Mouse (Mus musculus): ENCODE measurements at regions not wholly inside any gene's neighbourhood (a gene's known extent, or its start where the extent isn't known, plus 50 kb on each side); places are given as distances from the start of the nearest gene placed in this dataset.
"Not testable (repeated sequence)": the region's sequence is repeated elsewhere in the genome, so short reads cannot be mapped to it uniquely, and the experiment has no call there.

- DNase-seq (ENCODE audit: low spot score in 2 of 2) = not testable (repeated sequence)
Observed at GRCm38 (mm10) chr5:91752846-91753245, 210.0 kb downstream of the Rchy1 start.

GRCm38 (mm10) chr5:91751168-91751567, 211.7 kb downstream of the Rchy1 start:
- no peak for DNase-seq (ENCODE audit: low spot score in 2 of 2)

- DNase-seq (ENCODE audit: low spot score in 2 of 2) = no peak
Observed at GRCm38 (mm10) chr5:91746077-91746476, 216.8 kb downstream of the Rchy1 start.

GRCm38 (mm10) chr5:91744389-91744788, 218.5 kb downstream of the Rchy1 start:
- no peak for DNase-seq (ENCODE audit: low spot score in 2 of 2)

- no peak for DNase-seq (ENCODE audit: low spot score in 2 of 2)
Observed at GRCm38 (mm10) chr5:91740159-91740537, 222.7 kb downstream of the Rchy1 start.

- peak; percentile 26 to 47 for DNase-seq (ENCODE audit: low spot score in 2 of 2)
Observed at GRCm38 (mm10) chr5:91739433-91740158, 222.2 kb downstream of the Parm1 start.

- no peak for DNase-seq (ENCODE audit: low spot score in 2 of 2)
Observed at GRCm38 (mm10) chr5:91732002-91732401, 214.6 kb downstream of the Parm1 start.

GRCm38 (mm10) chr5:91731155-91731554, 213.7 kb downstream of the Parm1 start:
- no peak for DNase-seq (ENCODE audit: low spot score in 2 of 2)

GRCm38 (mm10) chr5:91729868-91730267, 212.5 kb downstream of the Parm1 start:
- DNase-seq (ENCODE audit: low spot score in 2 of 2) = peak; percentile 28 to 36

GRCm38 (mm10) chr5:91729415-91729814, 212.0 kb downstream of the Parm1 start:
- DNase-seq (ENCODE audit: low spot score in 2 of 2) = no peak

- DNase-seq (ENCODE audit: low spot score in 2 of 2) = no peak
Observed at GRCm38 (mm10) chr5:91727448-91727847, 210.0 kb downstream of the Parm1 start.

GRCm38 (mm10) chr5:91726118-91726500, 208.7 kb downstream of the Parm1 start:
- no peak for DNase-seq (ENCODE audit: low spot score in 2 of 2)

GRCm38 (mm10) chr5:91725380-91726117, 208.1 kb downstream of the Parm1 start:
- no peak for DNase-seq (ENCODE audit: low spot score in 2 of 2)

- DNase-seq (ENCODE audit: low spot score in 2 of 2) = no peak
Observed at GRCm38 (mm10) chr5:91724881-91725280, 207.5 kb downstream of the Parm1 start.

GRCm38 (mm10) chr5:91723416-91723815, 206.0 kb downstream of the Parm1 start:
- DNase-seq (ENCODE audit: low spot score in 2 of 2) = no peak

- DNase-seq (ENCODE audit: low spot score in 2 of 2) = no peak
Observed at GRCm38 (mm10) chr5:91722982-91723381, 205.6 kb downstream of the Parm1 start.

- DNase-seq (ENCODE audit: low spot score in 2 of 2) = no peak
Observed at GRCm38 (mm10) chr5:91722403-91722802, 205.0 kb downstream of the Parm1 start.

GRCm38 (mm10) chr5:91721231-91722096, 204.0 kb downstream of the Parm1 start:
- DNase-seq (ENCODE audit: low spot score in 2 of 2) = no peak

GRCm38 (mm10) chr5:91713020-91713419, 195.6 kb downstream of the Parm1 start:
- no peak for DNase-seq (ENCODE audit: low spot score in 2 of 2)

- DNase-seq (ENCODE audit: low spot score in 2 of 2) = no peak
Observed at GRCm38 (mm10) chr5:91709494-91710286, 192.3 kb downstream of the Parm1 start.

- no peak for DNase-seq (ENCODE audit: low spot score in 2 of 2)
Observed at GRCm38 (mm10) chr5:91708149-91708548, 190.7 kb downstream of the Parm1 start.
